Comparison of ENCODE assay signal across 9 mouse cellular contexts in the genomic region with DNA sequence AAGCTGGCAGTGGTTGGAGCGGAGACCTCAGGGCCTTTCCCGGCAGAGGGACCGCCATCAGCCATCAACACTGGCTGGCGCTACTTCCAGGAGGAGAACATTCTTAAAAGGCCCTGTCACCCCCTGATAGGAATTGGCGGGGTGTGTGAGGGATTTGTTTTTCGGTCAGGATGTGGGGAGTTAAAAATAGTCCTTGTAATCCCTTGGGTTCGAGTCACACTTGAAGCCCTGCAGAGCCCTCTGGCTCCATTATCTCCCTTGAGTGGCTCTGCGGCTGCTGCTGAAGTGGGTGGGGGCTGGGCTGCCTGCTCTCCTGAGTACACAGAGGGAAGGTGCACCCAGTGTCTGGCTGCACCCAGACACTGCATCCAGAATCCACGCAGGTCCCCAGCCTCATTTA. TPM values are rescaled to one million over a fixed set of nuclear protein-coding genes. Genes with fewer than 3 reads are reported as not detected.
DNase-seq lines count a peak whose midpoint lies in the region; ATAC-seq and TF ChIP-seq lines count a peak whose summit lies in the region.
"Had no signal": no experiment of that assay in that cellular context is flagged by ENCODE, and none has a peak within 500 bp of the region (broad histone marks: within the 10 kb centered on the region; RNA-seq: fewer than 3 reads in every experiment).

No protein-coding gene starts in this region.

- H3K9ac ChIP-seq in forebrain, postnatal 0 days: no peak overlapping the region
- no peak overlapping the region for H3K9ac ChIP-seq in forebrain, embryonic 15.5 days (replicated peaks)
- H3K9ac ChIP-seq in heart, embryonic 14.5 days (ENCODE audit: low read length): peak overlapping the region; percentile 64
- peak overlapping the region; percentile 39 for H3K9ac ChIP-seq in lung, embryonic 16.5 days (ENCODE audit: low read length)

- DNase-seq in forebrain, postnatal 0 days: no peak
- DNase-seq in ovary, adult 18-20 months (ENCODE audit: low spot score): no peak
- DNase-seq in ovary, postnatal 14 days (ENCODE audit: low spot score): no peak
- DNase-seq in layer of hippocampus, adult 8-10 months (ENCODE audit: low spot score in 2 of 2): no peak
- DNase-seq: adrenal gland, adult 2 months had no signal

- no peak overlapping the region for H3K4me2 ChIP-seq in forebrain, postnatal 0 days (ENCODE audit: low read depth)
- H3K4me2 ChIP-seq in forebrain, embryonic 15.5 days (replicated peaks): no peak overlapping the region
- H3K4me2 ChIP-seq in heart, embryonic 14.5 days (ENCODE audit: low read length): peak overlapping the region; percentile 58
- H3K4me2 ChIP-seq in lung, embryonic 16.5 days (ENCODE audit: low read depth, low read length): peak overlapping the region; percentile 28

- ATAC-seq in forebrain, postnatal 0 days: peak; percentile 42; the same call in 1 of the 2 replicates
- no peak for ATAC-seq in forebrain, embryonic 15.5 days (replicated peaks)
- ATAC-seq in heart, embryonic 14.5 days (ENCODE audit: insufficient number of reproducible peaks, insufficient read depth, low FRiP score, low read depth): peak; percentile 79
- peak; percentile 44 for ATAC-seq in lung, embryonic 16.5 days (ENCODE audit: low read depth)

- 24% methylated on average over 9 of the region's 9 CpGs for WGBS in forebrain, postnatal 0 days
- 30% methylated on average over 9 of the region's 9 CpGs for WGBS in forebrain, embryonic 15.5 days
- WGBS in heart, embryonic 14.5 days: 9% methylated on average over 9 of the region's 9 CpGs
- 21% methylated on average over 9 of the region's 9 CpGs for WGBS in lung, embryonic 16.5 days

- TF ChIP-seq CTCF in forebrain, postnatal 0 days (IDR thresholded peaks at IDR 0.05; ENCODE audit: low read depth): no peak
- TF ChIP-seq CTCF in E14TG2a.4 (conservative IDR thresholded peaks at IDR 0.05; ENCODE audit: low read length): no peak

- H3K36me3 ChIP-seq in forebrain, postnatal 0 days (ENCODE audit: insufficient read depth): no peaks in the 10 kb centered on the region
- H3K36me3 ChIP-seq in forebrain, embryonic 15.5 days: no peaks in the 10 kb centered on the region
- no peaks in the 10 kb centered on the region for H3K36me3 ChIP-seq in E14TG2a.4 (ENCODE audit: insufficient read depth, low read length)
- no peaks in the 10 kb centered on the region for H3K36me3 ChIP-seq in heart, embryonic 14.5 days (ENCODE audit: control insufficient read depth, insufficient read depth, low read length)
- H3K36me3 ChIP-seq in lung, embryonic 16.5 days (ENCODE audit: control insufficient read depth, insufficient read depth, low read length): no peaks in the 10 kb centered on the region

- H3K4me3 ChIP-seq in forebrain, postnatal 0 days (ENCODE audit: low read depth, low read length): no peak overlapping the region
- H3K4me3 ChIP-seq in forebrain, embryonic 15.5 days: no peak overlapping the region
- peak overlapping the region; percentile 48 for H3K4me3 ChIP-seq in E14TG2a.4 (replicated peaks; ENCODE audit: low read length)
- H3K4me3 ChIP-seq in heart, embryonic 14.5 days (ENCODE audit: control insufficient read depth in 1 of 2, insufficient read depth in 1 of 2, low read depth in 1 of 2, low read length in 2 of 2): peak overlapping the region in 1 of 2 experiments; percentile 4; a peak in 1 of 4 replicates
- H3K4me3 ChIP-seq in lung, embryonic 16.5 days (ENCODE audit: low read length): no peak overlapping the region

- 0 out of 2 replicates have a peak, but pooled peaks cover 4% of the 10 kb centered on the region for H3K27me3 ChIP-seq in forebrain, postnatal 0 days (ENCODE audit: insufficient read depth, low read length)
- H3K27me3 ChIP-seq in forebrain, embryonic 15.5 days: peaks cover 6% of the 10 kb centered on the region; the same call in 1 of the 2 replicates
- H3K27me3 ChIP-seq in E14TG2a.4 (ENCODE audit: insufficient read depth, low read length): peaks cover 91% of the 10 kb centered on the region
- no peaks in the 10 kb centered on the region for H3K27me3 ChIP-seq in heart, embryonic 14.5 days (ENCODE audit: control insufficient read depth, insufficient read depth, low read length)
- 0 out of 2 replicates have a peak, but pooled peaks cover 2% of the 10 kb centered on the region for H3K27me3 ChIP-seq in lung, embryonic 16.5 days (ENCODE audit: control insufficient read depth, insufficient read depth, low read depth, low read length)

- H3K27ac ChIP-seq in forebrain, postnatal 0 days (ENCODE audit: low read depth, low read length): no peak overlapping the region
- H3K27ac ChIP-seq in forebrain, embryonic 15.5 days (replicated peaks): no peak overlapping the region
- peak overlapping the region; percentile 90 to 94 for H3K27ac ChIP-seq in heart, embryonic 14.5 days (replicated peaks in 1 of 2; ENCODE audit: control insufficient read depth in 1 of 2, insufficient read depth in 1 of 2, low read depth in 2 of 2, low read length in 2 of 2)
- peak overlapping the region; percentile 33 for H3K27ac ChIP-seq in lung, embryonic 16.5 days (ENCODE audit: low read length)

- H3K4me1 ChIP-seq in forebrain, postnatal 0 days (ENCODE audit: insufficient read depth): no peaks in the 10 kb centered on the region
- H3K4me1 ChIP-seq in forebrain, embryonic 15.5 days: peaks cover 10% of the 10 kb centered on the region; the same call in 1 of the 2 replicates
- peaks cover 39% of the 10 kb centered on the region for H3K4me1 ChIP-seq in E14TG2a.4 (replicated peaks; ENCODE audit: low read depth, low read length)
- peaks cover 84 to 98% of the 10 kb centered on the region in 2 experiments for H3K4me1 ChIP-seq in heart, embryonic 14.5 days (ENCODE audit: control insufficient read depth in 2 of 2, insufficient read depth in 2 of 2, low read length in 2 of 2)
- H3K4me1 ChIP-seq in lung, embryonic 16.5 days (replicated peaks; ENCODE audit: control insufficient read depth, insufficient read depth, low read length): peaks cover 69% of the 10 kb centered on the region

- H3K9me3 ChIP-seq in forebrain, postnatal 0 days (ENCODE audit: low read length): no peaks in the 10 kb centered on the region
- H3K9me3 ChIP-seq in forebrain, embryonic 15.5 days: no peaks in the 10 kb centered on the region
- no peaks in the 10 kb centered on the region for H3K9me3 ChIP-seq in E14TG2a.4 (ENCODE audit: low read length)
- H3K9me3 ChIP-seq in heart, embryonic 14.5 days (ENCODE audit: control insufficient read depth, low read length): no peaks in the 10 kb centered on the region
- H3K9me3 ChIP-seq in lung, embryonic 16.5 days (ENCODE audit: control insufficient read depth, low read length): no peaks in the 10 kb centered on the region

RNA-seq across cellular contexts. Expression of a gene that starts 30.3 kb away (rescaled TPM):
- total RNA-seq in forebrain, postnatal 0 days (2014; rRNA removed): 112 and 119 TPM in 2 replicates
- 54.9 and 65.4 TPM in 2 replicates for polyA plus RNA-seq in forebrain, postnatal 0 days (2015; fragmentation: Nextera tagmentation; extraction: Ambion mirVana)
- 66.6 and 97.0 TPM in 2 replicates for polyA plus RNA-seq in forebrain, embryonic 15.5 days (2015; fragmentation: Nextera tagmentation; extraction: Ambion mirVana)
- 46.6 and 49.8 TPM in 2 replicates for polyA plus RNA-seq in heart, embryonic 14.5 days (2014; fragmentation: Nextera tagmentation; extraction: Ambion mirVana)
- polyA plus RNA-seq in lung, embryonic 16.5 days (2015; fragmentation: Nextera tagmentation; extraction: Ambion mirVana): 30.9 and 34.2 TPM in 2 replicates
- 10 to 100 TPM; 87.5 to 90.5 (median 89.7) TPM for total RNA-seq in layer of hippocampus, adult 8-10 months (2022)

Comparison
In these comparisons a context has a peak if more than half of its experiments do, and no peak if none do; other contexts are left out.
1. H3K27ac ChIP-seq: peak in heart, embryonic 14.5 days (2 of 2) and lung, embryonic 16.5 days (single experiment); none in forebrain, postnatal 0 days (single experiment) and forebrain, embryonic 15.5 days (single experiment).
2. H3K4me2 ChIP-seq: peak in heart, embryonic 14.5 days (single experiment) and lung, embryonic 16.5 days (single experiment); none in forebrain, postnatal 0 days (single experiment) and forebrain, embryonic 15.5 days (single experiment).
3. H3K9ac ChIP-seq: peak in heart, embryonic 14.5 days (single experiment) and lung, embryonic 16.5 days (single experiment); none in forebrain, postnatal 0 days (single experiment) and forebrain, embryonic 15.5 days (single experiment).